Mouse (Mus musculus) cortical plate, adult 2 months (tissue): ENCODE results near the gene Imp3. TPM values are rescaled to one million over a fixed set of nuclear protein-coding genes. Genes with fewer than 3 reads are reported as not detected.

Source experiments
- H3K27ac ChIP-seq: fragments of 200-500 bp; 2 replicates; pipeline ENCODE4 v1.5.1; 2012; ENCODE audit warnings: low read length, control low read depth, inconsistent platforms; ENCODE audit not compliant: insufficient read depth
- H3K4me1 ChIP-seq: fragments of 200-500 bp; 2 replicates; pipeline ENCODE4 v1.6.1; 2011; ENCODE audit warnings: low read length; ENCODE audit not compliant: control insufficient read depth, insufficient read depth
- H3K4me3 ChIP-seq: fragments of 200-500 bp; 2 replicates; pipeline ENCODE4 v1.5.1; 2011; ENCODE audit warnings: mild to moderate bottlenecking, low read length, control low read depth; ENCODE audit not compliant: insufficient read depth
- CTCF ChIP-seq: fragments of 200-500 bp; IDR thresholded peaks from 2 replicates; pipeline ENCODE4 v1.5.1; 2011; ENCODE audit warnings: mild to moderate bottlenecking, control low read depth, low read length; ENCODE audit not compliant: insufficient read depth; ENCODE audit errors: extremely low read depth
- POLR2A ChIP-seq: fragments of 200-500 bp; IDR thresholded peaks from 2 replicates; pipeline ENCODE4 v1.6.1; 2011; ENCODE audit warnings: mild to moderate bottlenecking, low read length, control low read depth; ENCODE audit not compliant: insufficient read depth; ENCODE audit errors: extremely low read depth
- polyA plus RNA-seq: library from polyadenylated mRNA; depleted of rRNA; stranded (reverse); fragments of >200 nt; gene quantifications from 2 replicates; pipeline ENCODE4 v1.2.3, GENCODE M21; 2012; rRNA removed

Imp3 gene
- polyA plus RNA-seq = 84.9 and 86.0 TPM in 2 replicates

DNA sequence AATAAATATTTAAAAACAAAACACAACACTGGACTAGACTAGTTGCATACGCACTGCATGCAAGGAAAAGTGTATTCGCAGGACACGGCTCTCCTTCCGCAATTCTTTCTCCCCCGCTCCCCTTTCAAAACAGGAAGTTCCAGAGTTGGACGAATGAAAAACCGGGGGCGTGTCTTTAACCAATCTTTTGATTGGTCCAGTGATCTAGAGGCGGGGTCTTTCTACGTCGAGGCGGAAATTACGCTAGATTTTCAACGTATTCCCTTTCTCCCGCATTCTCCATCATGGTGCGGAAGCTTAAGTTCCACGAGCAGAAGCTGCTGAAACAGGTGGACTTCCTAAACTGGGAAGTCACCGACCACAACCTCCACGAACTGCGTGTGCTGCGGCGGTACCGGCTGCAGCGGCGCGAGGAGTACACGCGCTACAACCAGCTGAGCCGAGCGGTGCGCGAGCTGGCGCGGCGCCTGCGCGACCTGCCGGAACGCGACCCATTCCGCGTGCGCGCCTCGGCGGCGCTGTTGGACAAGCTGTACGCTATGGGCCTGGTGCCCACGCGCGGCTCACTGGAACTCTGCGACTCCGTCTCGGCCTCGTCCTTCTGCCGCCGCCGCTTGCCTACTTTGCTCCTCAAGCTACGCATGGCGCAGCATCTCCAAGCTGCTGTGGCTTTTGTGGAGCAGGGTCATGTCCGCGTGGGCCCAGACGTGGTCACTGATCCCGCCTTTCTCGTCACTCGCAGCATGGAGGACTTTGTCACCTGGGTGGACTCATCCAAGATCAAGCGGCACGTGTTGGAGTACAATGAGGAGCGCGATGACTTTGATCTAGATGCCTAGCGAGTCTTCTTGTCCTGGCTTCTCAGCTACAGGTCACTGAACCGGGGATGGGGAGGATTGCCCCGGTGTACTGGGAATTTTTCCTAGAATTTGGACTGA lies at the start of gene Imp3:
Imp3 (plus strand) TSS at position 253 of the 938 bp plus-strand sequence.
- TF ChIP-seq CTCF = no peak
- TF ChIP-seq POLR2A = peak; percentile 47; the same call in 1 of the 2 replicates
- Histone ChIP-seq H3K4me1 (peaks cover 3% of the 10 kb centered on the region), H3K27ac (peak within 1 kb of the TSS; percentile 85), H3K4me3 (peak within 1 kb of the TSS; percentile 67)

DNA sequence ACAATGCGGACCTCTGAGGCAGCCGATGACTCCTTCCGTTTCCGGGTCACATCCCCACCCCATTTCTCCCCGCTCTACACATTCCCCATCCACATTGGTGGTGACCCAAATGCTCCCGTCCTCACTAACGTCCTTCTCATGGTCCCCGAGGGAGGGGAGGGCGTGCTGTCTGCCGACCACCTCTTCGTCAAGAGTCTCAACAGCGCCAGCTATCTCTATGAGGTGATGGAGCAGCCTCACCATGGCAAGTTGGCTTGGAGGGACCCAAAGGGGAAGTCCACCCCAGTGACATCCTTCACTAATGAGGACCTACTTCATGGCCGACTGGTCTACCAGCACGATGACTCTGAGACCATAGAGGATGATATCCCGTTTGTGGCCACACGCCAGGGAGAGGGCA lies 49.7 kb upstream of the Imp3 start:
- peaks cover 5% of the 10 kb centered on the region for H3K4me1 ChIP-seq
- H3K4me3 ChIP-seq = no peak overlapping the region
- TF ChIP-seq POLR2A (no peak), CTCF (no peak)
- H3K27ac ChIP-seq = no peak overlapping the region

DNA sequence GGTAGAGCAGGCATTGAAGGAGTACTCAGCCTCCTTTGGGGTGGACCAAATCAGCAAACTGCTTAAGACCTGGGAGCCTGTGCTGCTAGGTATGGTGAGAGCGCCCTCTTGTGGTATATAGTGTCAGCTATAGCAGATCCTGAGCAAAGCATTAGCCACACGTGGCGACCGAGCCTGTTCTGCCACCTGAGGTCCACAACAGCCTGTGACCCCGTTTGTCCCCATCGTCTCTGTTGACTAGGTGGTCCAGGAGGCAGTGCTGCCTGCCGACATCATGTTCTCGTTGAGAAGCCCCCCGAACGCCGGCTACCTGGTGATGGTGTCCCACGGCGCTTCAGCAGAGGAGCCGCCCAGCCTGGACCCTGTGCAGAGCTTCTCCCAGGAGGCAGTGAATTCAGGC lies 47.5 kb upstream of the Imp3 start:
- no peak overlapping the region for H3K27ac ChIP-seq
- no peak overlapping the region for H3K4me3 ChIP-seq

DNA sequence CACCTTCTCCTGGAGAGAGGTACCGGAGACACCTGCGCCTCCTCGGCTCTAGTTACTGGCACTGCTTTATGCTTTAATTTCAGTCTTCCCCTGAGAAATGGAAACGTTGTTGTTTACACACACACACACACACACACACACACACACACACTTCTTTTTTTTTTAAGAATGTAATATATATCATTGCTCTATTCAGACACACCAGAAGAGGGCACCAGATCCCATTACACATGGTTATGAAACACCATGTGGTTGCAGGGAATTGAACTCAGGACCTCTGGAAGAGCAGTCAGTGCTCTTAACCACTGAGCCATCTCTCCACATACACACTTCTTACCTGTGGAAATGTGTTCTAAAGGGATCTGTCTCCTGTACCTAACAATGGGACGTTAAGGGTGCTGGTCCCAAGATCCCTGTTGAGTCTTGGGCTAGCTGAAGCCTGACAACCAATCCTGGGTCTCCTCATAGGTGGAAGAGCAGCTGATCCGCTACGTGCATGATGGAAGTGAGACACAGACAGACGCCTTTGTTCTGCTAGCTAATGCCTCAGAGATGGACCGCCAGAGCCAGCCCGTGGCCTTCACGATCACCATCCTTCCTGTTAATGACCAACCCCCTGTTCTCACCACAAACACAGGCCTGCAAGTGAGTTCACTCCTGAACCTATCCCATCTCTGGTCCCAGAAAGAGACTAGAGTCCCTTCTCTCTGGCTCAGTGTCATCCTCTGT lies 46.6 kb upstream of the Imp3 start:
- Histone ChIP-seq H3K4me1 (no peaks in the 10 kb centered on the region; the same call in none of the 2 replicates), H3K4me3 (no peak overlapping the region), H3K27ac (no peak overlapping the region)
- TF ChIP-seq CTCF (0 out of 2 replicates have a peak, but pooled peaks have one; percentile 3), POLR2A (no peak)

More for the DNA sequence above, 47.5 kb upstream of the Imp3 start:
- TF ChIP-seq POLR2A (no peak), CTCF (peak; percentile 94)
- no peaks in the 10 kb centered on the region; the same call in 1 of the 2 replicates for H3K4me1 ChIP-seq

DNA sequence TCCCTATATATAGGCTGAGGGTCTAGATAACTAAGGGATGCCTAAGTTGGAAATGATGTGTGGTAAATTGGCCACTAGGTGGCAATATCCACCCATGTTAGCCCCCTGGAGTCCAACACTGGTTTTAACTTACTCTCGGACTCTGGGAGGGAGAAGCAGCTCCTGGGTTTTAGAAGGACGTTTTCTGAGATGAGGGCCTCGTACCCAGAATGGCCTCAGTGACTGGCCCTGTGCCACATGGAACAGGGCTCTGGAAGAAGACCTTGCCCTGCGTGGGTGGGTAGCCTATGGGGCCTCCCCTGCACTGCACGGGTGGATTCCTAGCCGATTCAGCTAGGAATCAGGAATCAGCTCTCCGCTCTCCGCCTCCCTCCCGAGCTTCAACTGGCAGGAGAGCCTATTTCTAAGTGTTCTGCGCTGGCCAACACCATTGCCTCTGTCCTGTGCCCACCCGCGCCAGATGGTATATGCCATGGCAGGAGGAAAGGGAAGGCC lies 45.7 kb upstream of the Imp3 start:
- TF ChIP-seq CTCF = peak; percentile 81
- no peak for TF ChIP-seq POLR2A
- Histone ChIP-seq H3K27ac (no peak overlapping the region), H3K4me3 (0 out of 2 replicates have a peak overlapping the region, but pooled peaks have one; percentile 10), H3K4me1 (no peaks in the 10 kb centered on the region; the same call in none of the 2 replicates)

DNA sequence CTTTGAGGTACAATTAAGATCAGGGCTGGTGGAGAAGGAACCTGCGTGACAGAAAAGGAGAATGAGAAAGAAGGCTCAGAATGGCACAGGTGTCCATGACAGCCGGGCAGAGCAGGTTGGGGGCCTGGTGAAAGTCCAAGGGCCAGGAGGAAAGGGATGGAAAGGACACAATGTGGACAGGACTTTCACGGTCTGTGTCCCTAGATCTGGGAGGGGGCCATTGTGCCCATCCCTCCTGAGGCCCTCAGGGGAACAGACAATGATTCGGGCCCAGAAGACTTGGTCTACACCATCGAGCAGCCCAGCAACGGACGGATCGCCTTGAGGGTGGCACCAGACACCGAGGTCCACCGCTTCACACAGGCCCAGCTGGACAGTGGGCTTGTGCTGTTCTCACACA lies 45.2 kb upstream of the Imp3 start:
- no peak overlapping the region for H3K4me3 ChIP-seq
- TF ChIP-seq POLR2A (no peak), CTCF (no peak)
- H3K4me1 ChIP-seq = no peaks in the 10 kb centered on the region; the same call in none of the 2 replicates
- no peak overlapping the region for H3K27ac ChIP-seq

DNA sequence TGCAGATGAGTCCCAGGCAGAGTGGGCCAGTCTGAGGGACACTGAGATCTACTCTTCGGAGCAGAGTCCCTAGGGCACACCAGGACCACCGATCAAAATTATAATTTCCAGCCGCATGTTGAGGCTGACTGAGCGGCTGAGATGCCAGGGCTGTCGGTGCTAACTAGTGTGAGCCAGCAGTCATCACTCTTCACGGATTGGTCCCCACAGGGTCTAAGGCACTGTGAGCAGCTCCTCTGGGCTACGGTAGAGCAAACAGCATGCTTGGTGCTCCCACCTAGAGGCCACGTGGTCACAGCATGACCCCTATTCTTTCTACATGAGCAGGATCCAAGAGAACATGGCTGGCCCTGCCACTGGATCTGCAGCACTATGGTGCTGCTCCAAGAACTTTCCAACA lies 44.0 kb upstream of the Imp3 start:
- no peak for TF ChIP-seq CTCF
- TF ChIP-seq POLR2A = no peak

DNA sequence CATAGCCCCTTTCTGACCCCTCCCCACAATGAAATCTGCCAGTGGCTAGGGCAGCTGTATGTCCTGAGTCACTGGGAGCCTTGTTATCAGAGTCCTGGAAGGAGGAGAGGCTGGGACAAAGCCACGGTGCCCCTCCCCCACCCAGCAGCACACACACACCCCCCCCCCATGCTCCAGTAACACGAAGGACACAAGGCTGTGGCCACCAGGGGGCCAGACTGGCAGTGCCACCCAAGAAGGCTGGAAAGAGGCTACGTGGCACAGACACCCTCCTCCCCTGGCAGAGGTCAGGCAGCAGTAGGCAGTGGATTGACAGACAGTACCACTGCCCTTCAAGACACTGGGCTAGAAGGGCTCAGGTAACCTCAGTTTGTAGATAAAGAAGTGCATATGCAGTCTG lies 43.3 kb upstream of the Imp3 start:
- Histone ChIP-seq H3K27ac (no peak overlapping the region), H3K4me1 (no peaks in the 10 kb centered on the region; the same call in none of the 2 replicates), H3K4me3 (no peak overlapping the region)
- TF ChIP-seq CTCF = 0 out of 2 replicates have a peak, but pooled peaks have one; percentile 26
- TF ChIP-seq POLR2A = no peak

More for the DNA sequence above, 44.0 kb upstream of the Imp3 start:
- H3K27ac ChIP-seq = no peak overlapping the region
- H3K4me3 ChIP-seq = no peak overlapping the region
- H3K4me1 ChIP-seq = no peaks in the 10 kb centered on the region; the same call in none of the 2 replicates

DNA sequence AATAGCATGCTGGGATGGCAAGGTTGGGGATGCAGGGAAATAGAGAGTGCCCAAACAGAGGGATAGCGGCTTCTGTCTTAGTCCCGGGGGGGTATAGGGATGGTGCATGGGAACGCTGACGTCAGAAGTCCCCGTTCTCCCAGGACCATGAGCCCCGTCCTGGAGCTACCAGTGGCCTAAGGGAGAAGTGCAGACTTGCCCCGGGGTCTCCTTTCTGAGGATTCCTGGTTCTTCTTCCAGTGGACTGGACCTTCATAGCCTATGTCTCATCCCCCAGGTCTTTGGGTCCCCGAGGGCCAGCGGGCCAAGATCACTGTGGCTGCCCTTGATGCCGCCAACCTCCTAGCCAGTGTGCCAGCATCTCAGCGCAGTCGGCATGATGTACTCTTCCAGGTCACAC lies 40.5 kb upstream of the Imp3 start:
- no peaks in the 10 kb centered on the region; the same call in 1 of the 2 replicates for H3K4me1 ChIP-seq
- no peak for TF ChIP-seq CTCF
- TF ChIP-seq POLR2A = no peak
- H3K27ac ChIP-seq = no peak overlapping the region
- H3K4me3 ChIP-seq = no peak overlapping the region

DNA sequence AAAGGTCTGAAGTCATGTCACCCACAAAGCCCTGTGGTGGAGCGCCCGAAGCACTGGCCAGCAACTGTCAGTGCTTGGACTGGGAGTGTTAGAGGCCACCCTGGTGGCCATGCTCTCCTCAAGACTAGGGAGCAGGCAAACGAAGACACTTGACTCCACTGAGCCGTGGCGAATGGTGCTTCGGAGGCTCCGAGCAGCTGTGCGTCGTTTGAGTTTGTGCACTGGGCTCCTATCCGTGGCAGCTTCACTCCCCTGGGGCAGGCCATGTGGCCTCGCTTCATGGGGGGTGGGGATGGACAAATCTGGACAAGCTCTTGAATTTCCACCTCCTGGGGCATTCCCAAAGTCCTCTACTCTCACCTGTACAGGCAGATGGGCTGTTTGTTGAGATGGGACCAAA lies 37.9 kb upstream of the Imp3 start:
- TF ChIP-seq CTCF (no peak), POLR2A (no peak)
- Histone ChIP-seq H3K4me3 (no peak overlapping the region), H3K27ac (no peak overlapping the region), H3K4me1 (no peaks in the 10 kb centered on the region; the same call in 1 of the 2 replicates)
